Mouse (Mus musculus): ENCODE measurements at regions not wholly inside any gene's neighbourhood (a gene's known extent, or its start where the extent isn't known, plus 50 kb on each side); places are given as distances from the start of the nearest gene placed in this dataset.

GRCm38 (mm10) chr10:9569277-9569676 is 105.7 kb downstream of the Samd5 start:
- no peak for DNase-seq (ENCODE audit: low read depth in 1 of 2, low spot score in 2 of 2)

- no peak for DNase-seq (ENCODE audit: low read depth in 1 of 2, low spot score in 2 of 2)
Observed at GRCm38 (mm10) chr10:9557517-9558065, 117.4 kb downstream of the Samd5 start.

GRCm38 (mm10) chr10:9557092-9557491 is 117.9 kb downstream of the Samd5 start:
- no peak for DNase-seq (ENCODE audit: low read depth in 1 of 2, low spot score in 2 of 2)

GRCm38 (mm10) chr10:9553946-9554345 is 121.1 kb downstream of the Samd5 start:
- no peak for DNase-seq (ENCODE audit: low read depth in 1 of 2, low spot score in 2 of 2)

- DNase-seq (ENCODE audit: low read depth in 1 of 2, low spot score in 2 of 2) = no peak
Observed at GRCm38 (mm10) chr10:9549913-9550709, 124.9 kb downstream of the Samd5 start.

- no peak for DNase-seq (ENCODE audit: low read depth in 1 of 2, low spot score in 2 of 2)
Observed at GRCm38 (mm10) chr10:9545807-9546206, 129.2 kb downstream of the Samd5 start.

GRCm38 (mm10) chr10:9544041-9544786 is 130.8 kb downstream of the Samd5 start:
- DNase-seq (ENCODE audit: low read depth in 1 of 2, low spot score in 2 of 2) = no peak

- DNase-seq (ENCODE audit: low read depth in 1 of 2, low spot score in 2 of 2) = no peak
Observed at GRCm38 (mm10) chr10:9541579-9541978, 133.4 kb downstream of the Samd5 start.

- no peak for DNase-seq (ENCODE audit: low read depth in 1 of 2, low spot score in 2 of 2)
Observed at GRCm38 (mm10) chr10:9537686-9538085, 137.3 kb downstream of the Samd5 start.

- DNase-seq (ENCODE audit: low read depth in 1 of 2, low spot score in 2 of 2) = no peak
Observed at GRCm38 (mm10) chr10:9534552-9534951, 140.5 kb downstream of the Samd5 start.

- no peak for DNase-seq (ENCODE audit: low read depth in 1 of 2, low spot score in 2 of 2)
Observed at GRCm38 (mm10) chr10:9533283-9533682, 141.7 kb downstream of the Samd5 start.

GRCm38 (mm10) chr10:9531931-9532330 is 143.1 kb downstream of the Samd5 start:
- no peak for DNase-seq (ENCODE audit: low read depth in 1 of 2, low spot score in 2 of 2)

- no peak for DNase-seq (ENCODE audit: low read depth in 1 of 2, low spot score in 2 of 2)
Observed at GRCm38 (mm10) chr10:9529408-9529807, 145.6 kb downstream of the Samd5 start.

- no peak for DNase-seq (ENCODE audit: low read depth in 1 of 2, low spot score in 2 of 2)
Observed at GRCm38 (mm10) chr10:9528066-9528465, 146.9 kb downstream of the Samd5 start.

- DNase-seq (ENCODE audit: low read depth in 1 of 2, low spot score in 2 of 2) = no peak
Observed at GRCm38 (mm10) chr10:9509764-9510390, 165.1 kb downstream of the Samd5 start.

GRCm38 (mm10) chr10:9509092-9509671 is 165.8 kb downstream of the Samd5 start:
- no peak for DNase-seq (ENCODE audit: low read depth in 1 of 2, low spot score in 2 of 2)

GRCm38 (mm10) chr10:9503569-9504493 is 171.2 kb downstream of the Samd5 start:
- DNase-seq (ENCODE audit: low read depth in 1 of 2, low spot score in 2 of 2) = no peak

GRCm38 (mm10) chr10:9498550-9498949 is 176.5 kb downstream of the Samd5 start:
- DNase-seq (ENCODE audit: low read depth in 1 of 2, low spot score in 2 of 2) = no peak

GRCm38 (mm10) chr10:9497021-9497420 is 178.0 kb downstream of the Samd5 start:
- DNase-seq (ENCODE audit: low read depth in 1 of 2, low spot score in 2 of 2) = no peak

- DNase-seq (ENCODE audit: low read depth in 1 of 2, low spot score in 2 of 2) = no peak
Observed at GRCm38 (mm10) chr10:9495143-9495651, 179.8 kb downstream of the Samd5 start.

Measured in monocyte, adult 2 months (primary cell).